ENCODE assay signal across 8 mouse cellular contexts in the genomic region with DNA sequence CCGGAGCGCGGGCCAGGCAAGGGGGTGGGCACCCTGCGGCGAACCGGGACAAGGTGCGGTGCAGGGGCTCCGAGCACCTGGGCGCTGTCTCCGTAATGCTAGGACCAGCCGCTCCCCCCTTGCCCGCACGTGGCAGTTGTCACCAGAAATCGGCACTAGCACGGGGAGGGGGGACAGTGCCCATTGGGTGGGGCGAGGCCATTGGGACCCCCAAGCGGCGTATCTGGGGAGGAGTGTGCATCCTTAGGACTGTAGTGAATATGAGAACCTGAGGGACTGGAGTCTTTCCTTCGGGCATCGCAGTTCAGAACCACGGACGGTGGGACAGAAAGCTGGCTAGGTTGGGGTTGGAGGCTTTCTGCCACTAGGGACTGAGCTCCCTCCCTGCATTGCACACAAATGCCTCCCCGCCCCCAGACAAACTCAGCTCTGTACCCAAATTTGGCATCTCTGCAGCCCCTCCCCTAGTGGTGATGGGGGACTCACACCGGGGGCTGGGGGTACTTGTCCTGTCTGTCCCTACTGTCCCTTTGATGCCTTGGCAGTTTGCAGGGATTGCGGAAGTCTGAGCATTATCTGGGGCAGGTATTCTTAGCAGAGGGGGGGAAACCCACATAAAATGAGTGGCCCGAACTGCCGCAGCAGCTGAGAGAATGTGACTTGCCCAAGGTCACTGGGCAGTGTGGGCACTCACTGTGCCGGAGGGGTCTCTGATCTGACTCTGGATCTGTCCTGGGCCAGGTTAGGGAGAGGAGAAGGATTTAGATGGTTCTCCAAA. TPM values are rescaled to one million over a fixed set of nuclear protein-coding genes. Genes with fewer than 3 reads are reported as not detected.
DNase-seq lines count a peak whose midpoint lies in the region.

No protein-coding gene starts in this region.

- intact Hi-C loops in heart, postnatal 36 days (cut with DNase I): loop anchor here (1.0 kb wide), 1 partner anchor 29 kb away; no protein-coding TSS in a partner anchor

- peak; percentile 38 for DNase-seq in right cerebral cortex, postnatal 4 days
- no peak for DNase-seq in right cerebral cortex, postnatal 25 days
- peak; percentile 57 to 68 for DNase-seq in cerebellum, postnatal 25 days
- peak; percentile 10 to 29 for DNase-seq in heart, postnatal 36 days
- peak; percentile 30 for DNase-seq in lung, postnatal 10 days
- peak; percentile 53 for DNase-seq in thymus, postnatal 25 days
- DNase-seq in urinary bladder, adult 18-20 months (ENCODE audit: low spot score in 2 of 2): no peak
- no peak for DNase-seq in gastrocnemius, postnatal 4 days (ENCODE audit: low spot score in 2 of 2)

RNA-seq across cellular contexts. Expression of a gene that starts 1.1 kb away (rescaled TPM):
- 10 to 100 TPM; 20.0 to 20.8 TPM for total RNA-seq in heart, postnatal 36 days (2021)
- total RNA-seq in gastrocnemius, postnatal 4 days (2021): 10 to 100 TPM; 10.4 to 12.6 TPM

RNA-seq across cellular contexts. Expression of a gene that starts 30.3 kb away (rescaled TPM):
- 10 to 100 TPM; 78.9 to 82.4 TPM for total RNA-seq in heart, postnatal 36 days (2021)
- 10 to 100 TPM; 47.4 to 51.5 TPM for total RNA-seq in gastrocnemius, postnatal 4 days (2021)

Comparison
In these comparisons a context has a peak if more than half of its experiments do, and no peak if none do; other contexts are left out.
1. DNase-seq: peak in right cerebral cortex, postnatal 4 days (single experiment), cerebellum, postnatal 25 days (2 of 2), heart, postnatal 36 days (2 of 2), lung, postnatal 10 days (single experiment) and thymus, postnatal 25 days (single experiment); none in right cerebral cortex, postnatal 25 days (single experiment), urinary bladder, adult 18-20 months (0 of 2) and gastrocnemius, postnatal 4 days (0 of 2).